Mouse (Mus musculus) mouse trophoblast stem cell (cell line): ENCODE data around the gene Dnase1l1.

Experiments
- in situ Hi-C, 2 experiments: fragments of 300-500 bp; cut with MseI, MboI; formaldehyde crosslinking; loops; 2 replicates in 1 of 2; 3 replicates in 1 of 2; pipeline ENCODE4 v1.15.1; 2025

The Dnase1l1 gene

GRCm38 (mm10) chrX:74281732-74282394 lies at the start of gene Dnase1l1, which contains the start of gene Taz:
TSS of gene Dnase1l1 (minus strand) at chrX:74282337.
TSS of gene Taz (plus strand) at chrX:74281912.
- in situ Hi-C loops, result no loop called here

- in situ Hi-C loops, result no loop called here
Measured at GRCm38 (mm10) chrX:74330166-74330930, 48.2 kb upstream of the Dnase1l1 start.

- in situ Hi-C loops, result no loop called here
Measured at GRCm38 (mm10) chrX:74329215-74329671, 47.1 kb upstream of the Dnase1l1 start.

- in situ Hi-C loops, result no loop called here
Measured at GRCm38 (mm10) chrX:74328725-74329161, 46.6 kb upstream of the Dnase1l1 start, which contains the start of gene Plxna3. TSS of gene Plxna3 (plus strand) at chrX:74329066.

GRCm38 (mm10) chrX:74312540-74313464 lies 30.7 kb upstream of the Dnase1l1 start, which contains the start of gene Fam50a:
TSS of gene Fam50a (plus strand) at chrX:74313033.
- in situ Hi-C loops, result no loop called here

GRCm38 (mm10) chrX:74304867-74305700 lies 22.9 kb upstream of the Dnase1l1 start, which contains the start of gene Gdi1:
TSS of gene Gdi1 (plus strand) at chrX:74304998.
- in situ Hi-C loops, result no loop called here

GRCm38 (mm10) chrX:74299721-74300120 lies 17.6 kb upstream of the Dnase1l1 start:
- in situ Hi-C loops, result no loop called here

- in situ Hi-C loops, result no loop called here
Measured at GRCm38 (mm10) chrX:74298348-74298747, 16.2 kb upstream of the Dnase1l1 start.

GRCm38 (mm10) chrX:74296538-74297448 lies 14.7 kb upstream of the Dnase1l1 start, which contains the start of gene Atp6ap1:
TSS of gene Atp6ap1 (plus strand) at chrX:74297097.
- in situ Hi-C loops, result no loop called here

GRCm38 (mm10) chrX:74293431-74293830 lies 11.3 kb upstream of the Dnase1l1 start:
- in situ Hi-C loops, result no loop called here

- in situ Hi-C loops, result no loop called here
Measured at GRCm38 (mm10) chrX:74283092-74283437, 928 bp upstream of the Dnase1l1 start.

GRCm38 (mm10) chrX:74282395-74283091 lies 406 bp upstream of the Dnase1l1 start:
- in situ Hi-C loops, result no loop called here

- in situ Hi-C loops, result no loop called here
Measured at GRCm38 (mm10) chrX:74281041-74281731, 951 bp downstream of the Dnase1l1 start.

- in situ Hi-C loops, result no loop called here
Measured at GRCm38 (mm10) chrX:74277916-74278315, 4.2 kb downstream of the Dnase1l1 start.

GRCm38 (mm10) chrX:74273422-74274322 lies 8.5 kb downstream of the Dnase1l1 start:
- in situ Hi-C loops, result no loop called here

- in situ Hi-C loops, result no loop called here
Measured at GRCm38 (mm10) chrX:74270902-74271551, 11.1 kb downstream of the Dnase1l1 start.
